Mouse (Mus musculus) spleen, adult 2 months (tissue): ENCODE data around the gene Slc22a17. TPM values are rescaled to one million over a fixed set of nuclear protein-coding genes. Genes with fewer than 3 reads are reported as not detected.

Experiments
- DNase-seq, 2 experiments: peaks; one replicate each; pipeline versions ENCODE4 v3.0.0 to v3.0.0-alpha.2; 2012 to 2021; ENCODE audit warnings: low spot score in 2 of 2, low read depth in 1 of 2
- H3K27ac ChIP-seq: fragments of 200-500 bp; 2 replicates; pipeline ENCODE4 v1.5.1; 2012; ENCODE audit warnings: low read length, inconsistent platforms; ENCODE audit not compliant: insufficient read depth
- H3K27me3 ChIP-seq: fragments of 200-500 bp; 2 replicates; pipeline ENCODE4 v1.6.1; 2012; ENCODE audit warnings: mild to moderate bottlenecking, moderate library complexity, low read length, inconsistent platforms; ENCODE audit not compliant: control insufficient read depth, insufficient read depth
- H3K36me3 ChIP-seq: fragments of 200-500 bp; 2 replicates; pipeline ENCODE4 v1.6.1; 2012; ENCODE audit warnings: mild to moderate bottlenecking, low read length, inconsistent platforms; ENCODE audit not compliant: control insufficient read depth, insufficient read depth
- H3K4me1 ChIP-seq: fragments of 200-500 bp; 2 replicates; pipeline ENCODE4 v1.6.1; 2011; ENCODE audit warnings: inconsistent platforms; ENCODE audit not compliant: control insufficient read depth, insufficient read depth, insufficient read length
- H3K4me3 ChIP-seq: fragments of 200-500 bp; 2 replicates; pipeline ENCODE4 v1.5.1; 2011; ENCODE audit warnings: mild to moderate bottlenecking, inconsistent platforms; ENCODE audit not compliant: insufficient read depth, insufficient read length; ENCODE audit errors: extremely low read depth
- CTCF ChIP-seq: fragments of 200-500 bp; IDR thresholded peaks from 2 replicates; pipeline ENCODE4 v1.5.1; 2011; ENCODE audit warnings: mild to moderate bottlenecking, inconsistent platforms; ENCODE audit not compliant: insufficient read depth, insufficient read length, insufficient replicate concordance; ENCODE audit errors: extremely low read depth
- POLR2A ChIP-seq: fragments of 200-500 bp; IDR thresholded peaks from 2 replicates; pipeline ENCODE4 v1.6.1; 2011; ENCODE audit warnings: low read depth, low read length, inconsistent platforms
- WGBS: fragments of 180-500 bp; shearing (Covaris S2); methylation state at CpG from one replicate; pipeline ENCODE4 v1.1.7; 2018; 5-methylcytosine and 5-hydroxymethylcytosine counted together
- polyA plus RNA-seq: library from polyadenylated mRNA; depleted of rRNA; stranded (reverse); fragments of >200 nt; gene quantifications from 2 replicates; pipeline ENCODE4 v1.2.3, GENCODE M21; 2012; rRNA removed

Gene Slc22a17
- polyA plus RNA-seq, 1 experiment = 18.5 TPM

DNA sequence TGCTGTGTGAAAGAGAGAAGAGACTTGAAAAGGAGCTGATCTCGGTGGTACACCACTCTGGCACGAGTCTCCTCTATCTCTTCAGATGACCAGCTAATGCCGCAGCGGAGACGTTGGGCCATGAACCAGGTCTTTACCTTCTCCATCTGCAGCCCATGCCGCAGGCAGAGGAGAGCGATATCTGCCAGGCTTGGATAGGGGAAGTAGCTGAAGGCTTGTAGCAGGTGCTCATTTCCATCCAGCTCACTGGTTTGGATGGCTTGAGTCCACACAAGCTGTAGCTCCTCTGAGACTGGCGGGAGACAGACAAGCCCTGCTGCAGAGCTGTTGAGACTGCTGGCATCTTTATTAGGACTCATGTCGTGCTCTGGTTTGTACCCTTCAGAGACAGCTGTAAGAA lies 55.0 kb downstream of the Slc22a17 start:
- WGBS = 89% methylated on average over 9 of the region's 9 CpGs
- no peak for TF ChIP-seq POLR2A
- TF ChIP-seq CTCF = no peak
- no peak for DNase-seq
- Histone ChIP-seq H3K36me3 (peaks cover 4% of the 10 kb centered on the region; the same call in 1 of the 2 replicates), H3K27ac (no peak overlapping the region), H3K27me3 (no peaks in the 10 kb centered on the region), H3K4me3 (no peak overlapping the region), H3K4me1 (no peaks in the 10 kb centered on the region)

GRCm38 (mm10) chr14:54856703-54857102 lies 56.2 kb downstream of the Slc22a17 start:
- H3K27me3 ChIP-seq = no peaks in the 10 kb centered on the region
- no peak overlapping the region for H3K4me3 ChIP-seq
- no peaks in the 10 kb centered on the region for H3K4me1 ChIP-seq
- TF ChIP-seq POLR2A (no peak), CTCF (no peak)
- no peak for DNase-seq
- no peak overlapping the region for H3K27ac ChIP-seq
- 73% methylated on average over 7 of the region's 7 CpGs for WGBS
- peaks cover 4% of the 10 kb centered on the region; the same call in 1 of the 2 replicates for H3K36me3 ChIP-seq

Other genes with a start within 250 kb of the Slc22a17 start
- gene 1700123O20Rik, start 226.9 kb downstream of the Slc22a17 start, polyA plus RNA-seq = 32.9 and 66.9 TPM in 2 replicates
- gene Acin1, start 226.2 kb downstream of the Slc22a17 start, polyA plus RNA-seq = 126 and 130 TPM in 2 replicates
- gene Gm29776, start 214.3 kb downstream of the Slc22a17 start, polyA plus RNA-seq = 0.04 and 0.07 TPM in 2 replicates
- gene Cebpe, start 201.0 kb downstream of the Slc22a17 start, polyA plus RNA-seq = 5.2 and 5.9 TPM in 2 replicates
- 10.8 and 13.3 TPM in 2 replicates for gene Slc7a8, start 131.2 kb downstream of the Slc22a17 start, polyA plus RNA-seq
- not detected in 2 replicates for gene Rnf212b, start 99.0 kb downstream of the Slc22a17 start, polyA plus RNA-seq
- 2.8 and 4.1 TPM in 2 replicates for gene Homez, start 42.2 kb downstream of the Slc22a17 start, polyA plus RNA-seq
- gene Ppp1r3e, start 35.6 kb downstream of the Slc22a17 start, polyA plus RNA-seq = 6.3 and 10.7 TPM in 2 replicates
- gene Bcl2l2, start 29.8 kb downstream of the Slc22a17 start, polyA plus RNA-seq = 16.6 and 16.9 TPM in 2 replicates
- gene Gm20521, start 29.7 kb downstream of the Slc22a17 start, polyA plus RNA-seq = 3.1 TPM in 1 of 2 replicates, not detected in the other
- 73.3 and 76.7 TPM in 2 replicates for gene Pabpn1, start 20.6 kb downstream of the Slc22a17 start, polyA plus RNA-seq
- 2.4 and 3.7 TPM in 2 replicates for gene Efs, start 13.0 kb upstream of the Slc22a17 start, polyA plus RNA-seq
- not detected in 2 replicates for gene Il25, start 19.6 kb upstream of the Slc22a17 start, polyA plus RNA-seq
- 0.14 TPM in 1 of 2 replicates, not detected in the other for gene Cmtm5, start 23.1 kb upstream of the Slc22a17 start, polyA plus RNA-seq
- gene Myh6, start 53.8 kb upstream of the Slc22a17 start, polyA plus RNA-seq = 0.02 and 0.61 TPM in 2 replicates
- not detected in 2 replicates for gene Gm17428, start 63.8 kb upstream of the Slc22a17 start, polyA plus RNA-seq
- not detected in 2 replicates for gene Myh7, start 81.5 kb upstream of the Slc22a17 start, polyA plus RNA-seq
- gene Ngdn, start 102.3 kb upstream of the Slc22a17 start, polyA plus RNA-seq = 10.4 and 11.0 TPM in 2 replicates
- gene Zfhx2, start 179.2 kb upstream of the Slc22a17 start, polyA plus RNA-seq = 4.2 and 4.5 TPM in 2 replicates
- 4.1 and 4.4 TPM in 2 replicates for gene Thtpa, start 181.7 kb upstream of the Slc22a17 start, polyA plus RNA-seq
- gene Ap1g2, start 193.5 kb upstream of the Slc22a17 start, polyA plus RNA-seq = 64.9 and 77.2 TPM in 2 replicates
- 0.33 and 0.50 TPM in 2 replicates for gene Jph4, start 203.8 kb upstream of the Slc22a17 start, polyA plus RNA-seq